Mouse (Mus musculus): ENCODE measurements at regions not wholly inside any gene's neighbourhood (a gene's known extent, or its start where the extent isn't known, plus 50 kb on each side); places are given as distances from the start of the nearest gene placed in this dataset.

DNA sequence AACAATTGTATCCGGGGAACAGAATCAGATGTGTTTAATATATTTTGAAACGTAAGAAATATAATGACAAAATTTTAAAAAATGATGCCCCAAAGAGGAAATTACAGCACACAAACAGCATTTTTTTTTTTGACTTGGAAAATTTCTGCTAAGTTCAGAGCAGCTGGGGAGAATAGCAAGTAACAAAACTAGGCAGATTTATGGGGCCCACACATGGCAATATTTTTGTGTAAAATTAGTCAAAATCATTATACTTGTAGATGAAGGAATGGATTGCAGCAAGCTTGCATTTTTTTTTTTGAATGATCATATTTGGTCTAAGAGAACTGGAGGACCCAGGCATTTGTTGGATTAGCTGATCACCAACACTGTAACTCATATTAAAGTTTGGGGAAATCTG lies 189.4 kb downstream of the Map2k6 start:
- DNase-seq: no peak

- DNase-seq: no peak
Measured at GRCm38 (mm10) chr11:110595266-110595862, 196.4 kb downstream of the Map2k6 start.

- peak; percentile 20 for DNase-seq
Measured at GRCm38 (mm10) chr11:110605041-110605882, 206.3 kb downstream of the Map2k6 start.

DNA sequence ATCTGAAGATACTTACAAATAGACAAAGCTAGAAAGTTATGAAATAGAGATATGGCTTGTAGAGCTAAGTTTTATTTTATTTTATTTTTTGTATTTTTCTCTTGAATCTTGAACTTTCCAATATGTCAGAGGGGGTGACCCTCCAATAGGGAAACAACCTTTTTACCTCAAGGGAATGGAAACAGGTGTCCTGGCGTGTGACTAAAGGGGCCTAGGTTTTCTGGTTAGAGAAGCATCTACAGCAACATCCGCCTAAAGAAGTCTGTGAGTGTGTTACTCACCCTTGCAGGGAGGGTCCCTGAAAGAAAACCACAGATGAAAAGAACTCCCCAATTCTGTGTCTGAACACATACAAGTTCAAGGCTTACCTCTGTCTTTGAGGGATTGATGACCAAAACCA lies 210.4 kb downstream of the Map2k6 start:
- DNase-seq: no peak

DNA sequence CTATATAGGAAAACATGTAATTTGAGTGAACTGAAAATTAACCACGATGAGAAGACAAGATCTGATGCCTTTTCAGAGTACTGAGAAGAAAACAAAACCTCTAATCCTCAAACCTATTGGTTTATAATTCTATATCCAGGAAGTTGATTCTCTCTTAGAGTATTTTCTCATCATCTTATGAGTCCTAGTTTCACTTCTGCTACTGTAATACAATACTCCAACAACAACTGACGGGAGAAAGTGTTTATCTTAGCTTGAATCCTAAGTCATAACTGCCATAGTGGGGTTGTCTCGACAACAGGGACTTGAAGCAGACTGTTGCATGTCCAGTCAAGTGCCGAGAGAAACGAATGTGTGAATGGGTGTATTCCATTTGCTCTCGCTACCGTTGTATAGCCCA lies 211.9 kb downstream of the Map2k6 start:
- no peak for DNase-seq

GRCm38 (mm10) chr11:110632001-110632400 lies 233.1 kb downstream of the Map2k6 start:
- no peak for DNase-seq

GRCm38 (mm10) chr11:110633351-110633750 lies 234.4 kb downstream of the Map2k6 start:
- DNase-seq: no peak

DNA sequence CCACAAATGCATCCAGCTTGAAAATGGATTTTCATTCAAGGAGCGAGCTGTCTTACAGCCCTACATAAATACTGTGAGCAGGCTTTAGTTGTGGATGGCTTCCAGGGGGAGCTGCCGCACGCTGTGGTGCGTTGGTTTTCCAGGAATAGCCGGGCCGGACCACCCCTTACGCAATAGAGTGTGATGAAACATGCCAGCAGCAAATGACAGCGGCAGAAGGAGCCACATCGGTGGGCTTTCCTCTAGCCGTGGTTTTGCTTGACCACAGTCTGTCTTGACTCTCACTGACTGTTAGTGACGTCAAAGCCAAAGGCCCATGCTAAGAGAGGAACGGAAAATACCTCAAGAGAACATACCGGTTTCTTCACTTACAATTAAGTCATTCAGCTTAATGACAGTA lies 243.6 kb downstream of the Map2k6 start:
- no peak for DNase-seq

- DNase-seq: peak; percentile 31
Measured at GRCm38 (mm10) chr11:110649575-110650210, 250.8 kb downstream of the Map2k6 start.

DNA sequence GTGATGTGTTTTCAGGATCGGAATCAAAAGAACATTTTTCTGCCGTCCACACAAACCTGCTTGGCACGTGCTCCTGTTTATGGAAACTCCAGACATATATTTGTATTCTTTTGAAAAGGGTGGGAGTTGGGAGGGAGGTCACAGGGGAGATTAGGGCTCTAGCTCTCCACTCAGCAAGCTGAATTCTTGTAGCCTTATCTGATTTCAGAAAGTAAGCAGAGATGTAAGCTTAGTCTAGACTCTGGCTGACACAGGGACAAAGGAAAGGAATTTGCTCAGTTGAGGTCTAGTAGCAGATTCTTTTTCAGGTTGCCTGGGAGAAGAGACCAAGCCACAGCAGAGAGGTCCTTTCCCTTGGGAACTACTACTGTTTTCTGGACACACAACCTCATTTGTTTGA lies 253.1 kb downstream of the Map2k6 start:
- DNase-seq: no peak

GRCm38 (mm10) chr11:110656524-110657156 lies 257.7 kb downstream of the Map2k6 start:
- no peak for DNase-seq

DNA sequence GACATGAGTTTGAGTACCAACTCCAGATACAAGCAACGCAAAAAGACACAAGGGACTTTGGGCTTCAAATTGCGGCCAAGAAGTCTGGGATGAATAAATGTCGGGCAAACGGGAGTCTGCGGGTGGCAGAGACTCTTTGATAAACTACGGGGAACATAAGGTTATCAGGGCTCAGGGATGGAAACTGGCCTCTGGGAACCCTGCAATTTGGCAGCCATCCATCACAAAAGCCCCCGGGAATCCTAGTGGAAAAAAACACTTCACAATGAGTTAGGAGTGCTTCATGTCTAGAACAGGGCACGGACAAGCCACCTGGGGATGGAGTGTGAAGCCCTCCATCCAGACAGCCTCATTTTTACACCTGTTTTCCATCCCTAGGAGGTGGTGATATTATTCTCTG lies 258.9 kb downstream of the Map2k6 start:
- DNase-seq: no peak

DNA sequence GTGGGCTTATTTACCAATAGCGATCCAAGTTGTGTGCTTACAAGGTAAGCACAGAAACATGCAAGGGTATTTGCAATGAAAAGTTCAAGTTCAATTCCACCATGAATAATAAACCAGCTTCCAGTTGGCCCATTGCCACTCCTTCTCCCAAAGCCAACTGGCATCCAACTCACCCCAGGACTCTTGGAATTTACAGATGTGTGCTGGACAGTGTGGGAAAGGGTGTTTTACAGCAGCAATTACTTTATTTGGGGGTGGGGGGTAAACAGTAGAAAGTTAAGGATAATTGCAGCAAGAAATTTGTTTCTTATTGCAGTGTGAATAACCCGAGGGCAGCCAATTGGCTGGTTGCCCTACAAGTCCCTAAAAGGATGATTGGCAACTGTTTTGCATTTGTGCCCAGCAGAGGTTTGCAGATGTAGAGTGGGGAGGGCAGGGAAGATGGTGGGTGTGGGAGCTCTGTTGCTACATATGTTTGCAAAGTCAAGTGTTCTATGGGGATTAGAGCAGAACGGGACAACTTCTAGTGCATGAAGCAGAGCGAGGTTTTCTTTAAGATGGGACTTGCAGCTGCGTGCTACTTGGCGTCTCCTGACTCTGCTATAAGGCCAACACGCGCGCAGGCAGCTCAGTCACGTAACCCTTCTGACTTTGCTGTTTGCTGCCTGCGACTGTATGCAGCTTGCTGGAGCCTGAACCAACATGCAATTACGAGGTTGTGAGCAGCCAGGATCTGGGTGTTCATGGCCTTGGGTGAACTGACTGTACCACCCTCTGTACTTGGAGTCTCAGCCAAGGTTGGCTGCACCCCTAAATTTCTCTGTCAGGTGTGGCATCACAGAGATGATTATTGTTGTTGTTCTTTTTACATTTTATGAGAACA lies 271.9 kb downstream of the Map2k6 start:
- no peak for DNase-seq

DNA sequence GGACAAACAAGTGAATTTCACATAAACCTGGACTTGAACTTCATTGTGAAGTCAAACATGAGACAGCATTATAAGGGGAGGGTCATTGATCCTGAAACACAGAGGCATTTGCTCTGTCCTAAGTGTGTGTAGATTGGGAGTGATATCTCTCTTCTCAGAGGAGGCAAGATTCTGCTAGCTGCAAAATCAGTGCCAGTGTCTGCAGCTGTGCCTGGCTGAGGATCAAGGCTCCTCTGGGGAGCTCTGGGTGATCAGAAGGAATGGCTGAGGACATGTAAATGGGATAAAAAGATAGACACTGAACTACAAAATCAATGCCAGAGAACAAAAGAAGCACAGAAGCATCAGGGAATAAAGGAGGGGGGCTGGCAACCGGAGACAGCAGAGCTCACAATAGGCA lies 274.0 kb downstream of the Map2k6 start:
- DNase-seq: no peak

DNA sequence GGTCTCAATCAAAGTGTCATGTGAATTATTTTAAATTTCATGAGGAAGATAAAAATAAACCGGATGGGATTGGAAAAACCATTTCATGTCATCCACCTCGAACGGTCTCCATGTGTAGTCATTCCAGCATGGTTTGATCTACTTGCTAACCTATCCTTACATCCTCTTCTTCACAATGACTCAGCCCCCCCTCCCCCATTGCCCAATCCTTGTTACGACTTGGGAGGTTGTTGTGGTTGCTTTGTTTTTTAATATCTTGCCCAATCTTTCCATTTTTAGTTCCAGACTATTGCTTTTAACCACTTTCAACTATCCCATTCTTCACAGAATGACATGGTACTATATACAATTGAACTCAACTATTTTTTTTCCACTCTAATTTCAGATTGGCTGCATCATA lies 275.0 kb upstream of the Kcnj16 start:
- no peak for DNase-seq

GRCm38 (mm10) chr11:110697067-110697466 lies 270.8 kb upstream of the Kcnj16 start:
- DNase-seq: no peak

GRCm38 (mm10) chr11:110698342-110698741 lies 269.5 kb upstream of the Kcnj16 start:
- no peak for DNase-seq

DNA sequence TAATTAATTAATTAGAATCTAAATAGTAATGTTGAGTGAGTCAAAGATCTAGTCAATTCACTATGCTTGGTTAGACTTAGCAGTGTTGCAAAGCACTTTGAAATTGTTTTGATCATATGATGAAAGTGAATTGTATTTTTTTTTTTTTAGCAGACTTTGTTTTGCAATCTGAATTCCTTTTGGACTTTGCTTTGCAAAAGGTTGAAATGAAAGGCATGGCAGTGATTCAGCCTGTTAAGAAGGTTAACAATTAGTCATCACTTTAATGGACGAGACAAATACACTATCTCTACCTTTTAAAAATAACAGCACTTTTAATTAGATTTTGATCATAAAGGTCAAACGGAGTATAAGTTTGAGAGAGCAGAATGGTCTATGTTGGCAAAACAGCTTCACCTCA lies 266.9 kb upstream of the Kcnj16 start:
- DNase-seq: no peak

DNA sequence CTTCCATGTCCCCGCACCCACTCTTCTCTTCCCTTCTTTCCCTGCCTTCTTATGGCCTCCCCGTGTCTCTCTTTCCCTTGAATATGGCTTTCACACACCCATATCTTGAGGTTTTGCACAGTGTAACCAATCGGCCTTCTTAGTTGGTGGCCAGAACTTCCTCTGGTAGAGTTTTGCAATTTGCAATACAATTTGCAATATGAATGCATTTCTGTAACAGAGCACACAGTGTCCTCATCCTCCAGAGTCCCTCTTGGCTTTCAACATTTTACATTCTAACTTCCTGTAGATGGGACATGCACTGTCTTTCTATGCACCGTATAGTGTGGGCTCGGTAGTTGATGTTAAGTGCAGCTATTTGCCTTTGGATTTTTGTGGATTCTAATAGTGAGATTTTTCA lies 265.7 kb upstream of the Kcnj16 start:
- no peak for DNase-seq

- no peak for DNase-seq
Measured at GRCm38 (mm10) chr11:110703511-110703910, 264.3 kb upstream of the Kcnj16 start.

GRCm38 (mm10) chr11:110707328-110707727 lies 260.5 kb upstream of the Kcnj16 start:
- no peak for DNase-seq

DNA sequence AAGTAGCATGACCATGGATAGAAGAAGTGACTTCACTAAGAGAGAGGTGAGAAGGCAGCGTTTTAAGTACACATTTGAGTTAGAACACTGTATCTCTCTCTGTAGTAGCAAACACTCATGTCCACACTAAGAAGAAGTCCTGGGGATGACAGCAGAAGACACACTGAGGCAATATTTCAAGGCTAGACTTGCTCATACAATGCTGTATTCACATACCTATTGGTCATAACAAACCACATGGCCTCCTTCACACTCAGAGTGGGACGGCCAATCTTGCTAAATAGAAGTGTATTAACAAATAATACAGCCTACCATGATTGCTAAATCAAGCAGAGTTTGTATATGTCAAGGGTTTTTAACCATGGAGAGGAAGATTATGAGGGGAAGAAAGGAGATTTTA lies 252.5 kb upstream of the Kcnj16 start:
- DNase-seq: no peak

GRCm38 (mm10) chr11:110716369-110716768 lies 251.5 kb upstream of the Kcnj16 start:
- no peak for DNase-seq
